Mouse (Mus musculus): ENCODE data around the gene Primpol.

DNA sequence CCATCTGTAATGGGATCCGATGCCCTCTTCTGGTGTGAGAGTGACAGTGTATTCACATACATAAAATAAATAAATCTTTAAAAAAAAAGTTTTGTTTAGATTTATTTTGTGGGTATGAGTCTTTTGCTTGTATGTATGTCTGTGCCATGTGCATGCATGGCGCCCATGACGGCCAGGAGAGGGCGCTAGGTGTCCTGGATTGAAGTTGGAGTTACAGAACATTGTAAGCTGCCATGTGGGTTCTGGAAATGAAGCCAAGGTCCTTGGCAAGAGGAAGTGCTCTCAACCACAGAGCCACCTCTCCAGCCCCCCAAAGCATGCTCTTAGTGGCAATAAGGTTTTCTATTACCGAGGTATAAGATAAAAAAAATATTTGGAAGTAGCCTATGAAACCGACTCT, 57.6 kb downstream of the Primpol start:
- no peak for TF ChIP-seq CTCF (IDR thresholded peaks at IDR 0.05; ENCODE audit: borderline replicate concordance, control insufficient read depth, extremely low read depth, insufficient read depth, low read length, poor library complexity)
- TF ChIP-seq POLR2A (IDR thresholded peaks at IDR 0.05; ENCODE audit: control insufficient read depth, extremely low read depth, insufficient read depth, low read length, poor library complexity) = no peak
